Mouse (Mus musculus): ENCODE measurements at regions not wholly inside any gene's neighbourhood (a gene's known extent, or its start where the extent isn't known, plus 50 kb on each side); places are given as distances from the start of the nearest gene placed in this dataset.

GRCm38 (mm10) chr16:71952879-71953406, 355.2 kb upstream of the Robo1 start:
- no peak for TF ChIP-seq CTCF (conservative IDR thresholded peaks at IDR 0.05; ENCODE audit: low read length)
- no peak for TF ChIP-seq NANOG (IDR thresholded peaks at IDR 0.05; ENCODE audit: borderline replicate concordance, low read length)

All from E14TG2a.4 (cell line).